In genomic region chr3:131046412-131046811, GRCm38 (mm10) we compare ENCODE assay signal across 10 mouse cellular contexts.
A peak's percentile ranks its signal among the peaks of the same experiment; 100 is the strongest.
DNase-seq lines count a peak whose midpoint lies in the region; ATAC-seq lines count a peak whose summit lies in the region.
"Had no signal": no experiment of that assay in that cellular context is flagged by ENCODE, and none has a peak within 500 bp of the region (broad histone marks: within the 10 kb centered on the region; RNA-seq: fewer than 3 reads in every experiment).

No protein-coding gene starts in this region.

- DNase-seq in cerebellum, postnatal 36 days: peak; percentile 12 to 25
- DNase-seq in cerebellum, adult 9-11 months: no peak
- peak; percentile 76 for DNase-seq in left cerebral cortex, postnatal 4 days
- DNase-seq in left cerebral cortex, adult 11 months (ENCODE audit: low spot score): no peak
- peak; percentile 67 for DNase-seq in adrenal gland, postnatal 14 days
- DNase-seq in kidney, adult 9 months: peak; percentile 52
- no peak for DNase-seq in layer of hippocampus, postnatal 36 days
- no peak for DNase-seq in liver, embryonic 11.5 days (ENCODE audit: low spot score)

- intact Hi-C loops in left cerebral cortex, postnatal 4 days (cut with DNase I): no loop called here

- ATAC-seq in liver, embryonic 11.5 days (replicated peaks; ENCODE audit: low FRiP score): no peak

- H3K4me2 ChIP-seq in liver, embryonic 11.5 days: no peak overlapping the region
- H3K4me2 ChIP-seq: heart, embryonic 13.5 days; liver, embryonic 15.5 days had no signal

- no peak overlapping the region for H3K27ac ChIP-seq in liver, embryonic 11.5 days (ENCODE audit: low read depth, low read length)
- H3K27ac ChIP-seq: heart, embryonic 13.5 days; liver, embryonic 15.5 days had no signal

- H3K4me3 ChIP-seq in liver, embryonic 11.5 days (ENCODE audit: low read depth, low read length): no peak overlapping the region
- H3K4me3 ChIP-seq: heart, embryonic 13.5 days; liver, embryonic 15.5 days had no signal

- H3K9ac ChIP-seq in liver, embryonic 11.5 days (ENCODE audit: low read depth, low read length): no peak overlapping the region
- H3K9ac ChIP-seq: heart, embryonic 13.5 days; liver, embryonic 15.5 days had no signal

- H3K9me3 ChIP-seq in liver, embryonic 11.5 days (ENCODE audit: control insufficient read depth, low read length): no peaks in the 10 kb centered on the region
- H3K9me3 ChIP-seq: heart, embryonic 13.5 days; liver, embryonic 15.5 days had no signal

- H3K27me3 ChIP-seq in liver, embryonic 11.5 days (replicated peaks; ENCODE audit: control insufficient read depth, insufficient read depth, low read length): no peaks in the 10 kb centered on the region
- H3K27me3 ChIP-seq: heart, embryonic 13.5 days; liver, embryonic 15.5 days had no signal

- no peaks in the 10 kb centered on the region for H3K4me1 ChIP-seq in liver, embryonic 11.5 days (replicated peaks; ENCODE audit: control insufficient read depth, insufficient read depth, low read length)
- H3K4me1 ChIP-seq: liver, embryonic 15.5 days had no signal

- WGBS in liver, embryonic 11.5 days: 81% methylated on average over 5 of the region's 5 CpGs

- H3K36me3 ChIP-seq in liver, embryonic 11.5 days (ENCODE audit: control insufficient read depth, insufficient read depth, low read length): no peaks in the 10 kb centered on the region
- H3K36me3 ChIP-seq: heart, embryonic 13.5 days; liver, embryonic 15.5 days had no signal

Comparison
In these comparisons a context has a peak if more than half of its experiments do, and no peak if none do; other contexts are left out.
1. DNase-seq: peak in cerebellum, postnatal 36 days (2 of 2), left cerebral cortex, postnatal 4 days (single experiment), adrenal gland, postnatal 14 days (single experiment) and kidney, adult 9 months (single experiment); none in cerebellum, adult 9-11 months (single experiment), left cerebral cortex, adult 11 months (single experiment), layer of hippocampus, postnatal 36 days (0 of 2) and liver, embryonic 11.5 days (single experiment).